In genomic region chr4:118568709-118569108, GRCm38 (mm10) we compare ENCODE assay signal across 14 mouse cellular contexts. TPM values are rescaled to one million over a fixed set of nuclear protein-coding genes. Genes with fewer than 3 reads are reported as not detected.
DNase-seq lines count a peak whose midpoint lies in the region; ATAC-seq and TF ChIP-seq lines count a peak whose summit lies in the region.
"Had no signal": no experiment of that assay in that cellular context is flagged by ENCODE, and none has a peak within 500 bp of the region (broad histone marks: within the 10 kb centered on the region; RNA-seq: fewer than 3 reads in every experiment).

No protein-coding gene starts in this region.

- no peak for TF ChIP-seq EP300 in stomach, postnatal 0 days (optimal IDR thresholded peaks at IDR 0.05)
- peak; percentile 89 for TF ChIP-seq EP300 in liver, embryonic 14.5 days (IDR thresholded peaks at IDR 0.05; ENCODE audit: low read depth)

- no peak overlapping the region for H3K27ac ChIP-seq in stomach, embryonic 15.5 days
- H3K27ac ChIP-seq in stomach, postnatal 0 days (replicated peaks), result no peak overlapping the region
- H3K27ac ChIP-seq in liver, embryonic 14.5 days, result peak overlapping the region; percentile 18; the same call in 1 of the 2 replicates
- H3K27ac ChIP-seq: embryonic facial prominence, embryonic 15.5 days; limb, embryonic 10.5 days had no signal

- no peaks in the 10 kb centered on the region for H3K9me3 ChIP-seq in stomach, embryonic 15.5 days
- H3K9me3 ChIP-seq in stomach, postnatal 0 days (ENCODE audit: control insufficient read depth, low read length), result no peaks in the 10 kb centered on the region
- H3K9me3 ChIP-seq in liver, embryonic 14.5 days (ENCODE audit: control insufficient read depth, low read length), result no peaks in the 10 kb centered on the region
- H3K9me3 ChIP-seq: embryonic facial prominence, embryonic 15.5 days; limb, embryonic 10.5 days had no signal

- 0 out of 2 replicates have a peak, but pooled peaks have one; percentile 64 for ATAC-seq in stomach, embryonic 15.5 days (ENCODE audit: insufficient read depth, low FRiP score, low read depth)
- no peak for ATAC-seq in stomach, postnatal 0 days (ENCODE audit: low FRiP score, low TSS enrichment)
- peak; percentile 95 for ATAC-seq in liver, embryonic 14.5 days (ENCODE audit: insufficient read depth)
- ATAC-seq: inflammation-experienced regulatory T-cells, adult 6 months had no signal

- no peak overlapping the region for H3K4me3 ChIP-seq in stomach, embryonic 15.5 days (replicated peaks)
- no peak overlapping the region for H3K4me3 ChIP-seq in stomach, postnatal 0 days (ENCODE audit: low read depth, low read length)
- peak overlapping the region; percentile 32 to 43 for H3K4me3 ChIP-seq in liver, embryonic 14.5 days (ENCODE audit: insufficient read depth in 1 of 2, low read depth in 2 of 2, low read length in 2 of 2)
- H3K4me3 ChIP-seq: embryonic facial prominence, embryonic 15.5 days; limb, embryonic 10.5 days had no signal

- H3K36me3 ChIP-seq in stomach, embryonic 15.5 days, result no peaks in the 10 kb centered on the region
- H3K36me3 ChIP-seq in stomach, postnatal 0 days (ENCODE audit: control insufficient read depth, insufficient read depth, low read length), result no peaks in the 10 kb centered on the region
- no peaks in the 10 kb centered on the region for H3K36me3 ChIP-seq in liver, embryonic 14.5 days (replicated peaks; ENCODE audit: control insufficient read depth, insufficient read depth, low read depth)
- H3K36me3 ChIP-seq: embryonic facial prominence, embryonic 15.5 days; limb, embryonic 10.5 days had no signal

- DNase-seq in heart, adult 11 months, result peak; percentile 91
- DNase-seq in heart, postnatal 36 days, result no peak
- no peak for DNase-seq in stomach, postnatal 0 days (ENCODE audit: low spot score)
- peak; percentile 82 to 88 (median 87) for DNase-seq in liver, embryonic 14.5 days (ENCODE audit: low read depth in 3 of 3, low spot score in 3 of 3)
- no peak for DNase-seq in left cerebral cortex, adult 9 months (ENCODE audit: low spot score in 2 of 2)
- DNase-seq in adrenal gland, adult 2 months, result no peak
- no peak for DNase-seq in left cerebral cortex, postnatal 4 days
- DNase-seq: cerebellum, postnatal 36 days had no signal

- no peak overlapping the region for H3K9ac ChIP-seq in stomach, embryonic 15.5 days
- no peak overlapping the region for H3K9ac ChIP-seq in stomach, postnatal 0 days (ENCODE audit: low read length)
- H3K9ac ChIP-seq in liver, embryonic 14.5 days (replicated peaks), result peak overlapping the region; percentile 4; the same call in 1 of the 2 replicates
- H3K9ac ChIP-seq: embryonic facial prominence, embryonic 15.5 days had no signal

- H3K27me3 ChIP-seq in stomach, embryonic 15.5 days (replicated peaks), result no peaks in the 10 kb centered on the region
- no peaks in the 10 kb centered on the region for H3K27me3 ChIP-seq in stomach, postnatal 0 days (ENCODE audit: control insufficient read depth, insufficient read depth, low read length)
- H3K27me3 ChIP-seq in liver, embryonic 14.5 days (ENCODE audit: control insufficient read depth, insufficient read depth, low read length), result no peaks in the 10 kb centered on the region; the same call in 1 of the 2 replicates

- H3K4me1 ChIP-seq in stomach, embryonic 15.5 days, result no peaks in the 10 kb centered on the region
- H3K4me1 ChIP-seq in stomach, postnatal 0 days (replicated peaks; ENCODE audit: control insufficient read depth, insufficient read depth), result no peaks in the 10 kb centered on the region
- H3K4me1 ChIP-seq in liver, embryonic 14.5 days (replicated peaks; ENCODE audit: control insufficient read depth in 2 of 2, insufficient read depth in 2 of 2, low read length in 1 of 2), result peaks cover 8 to 41% of the 10 kb centered on the region in 2 experiments
- H3K4me1 ChIP-seq: limb, embryonic 10.5 days had no signal

- intact Hi-C loops in heart, postnatal 36 days (cut with DNase I), result loop anchor here (5.0 kb wide), 2 partner anchors 121 to 161 kb away; partner anchors contain the start of genes Med8 and Szt2
- intact Hi-C loops in left cerebral cortex, postnatal 4 days (cut with DNase I), result no loop called here

- no peak overlapping the region for H3K4me2 ChIP-seq in stomach, embryonic 15.5 days
- no peak overlapping the region for H3K4me2 ChIP-seq in stomach, postnatal 0 days (replicated peaks; ENCODE audit: low read depth)
- H3K4me2 ChIP-seq in liver, embryonic 14.5 days (ENCODE audit: low read depth), result peak overlapping the region; percentile 57
- H3K4me2 ChIP-seq: embryonic facial prominence, embryonic 15.5 days had no signal

- no peak for TF ChIP-seq CTCF in stomach, postnatal 0 days (IDR thresholded peaks at IDR 0.05; ENCODE audit: low read depth)
- no peak for TF ChIP-seq CTCF in liver, embryonic 14.5 days (IDR thresholded peaks at IDR 0.05; ENCODE audit: low read depth)

- 53% methylated on average over 10 of the region's 10 CpGs for WGBS in stomach, embryonic 15.5 days
- WGBS in stomach, postnatal 0 days, result 47% methylated on average over 10 of the region's 10 CpGs
- WGBS in liver, embryonic 14.5 days (ENCODE audit: insufficient replicate concordance), result 17% methylated on average over 10 of the region's 10 CpGs

RNA-seq across cellular contexts. Expression of gene Tmem125, which starts 24.9 kb away (rescaled TPM):
- total RNA-seq in heart, postnatal 36 days (2021), result under 1 TPM in 1 of 2 experiments, not detected in 1; 0.33 TPM
- 8.7 and 10.1 TPM in 2 replicates for polyA plus RNA-seq in stomach, embryonic 15.5 days (2015; fragmentation: Nextera tagmentation; extraction: Ambion mirVana)
- polyA plus RNA-seq in stomach, postnatal 0 days (2015; fragmentation: Nextera tagmentation; extraction: Ambion mirVana), result 41.3 and 42.7 TPM in 2 replicates
- 1.2 and 1.3 TPM in 2 replicates for polyA plus RNA-seq in liver, embryonic 14.5 days (2012; rRNA removed)
- polyA plus RNA-seq in liver, embryonic 14.5 days (2014; fragmentation: Nextera tagmentation; extraction: Ambion mirVana), result 1.0 and 1.5 TPM in 2 replicates
- under 1 TPM in 1 of 2 experiments, not detected in 1; 0.21 TPM for total RNA-seq in adrenal gland, adult 2 months (2021)
- polyA plus RNA-seq in adrenal gland, adult 2 months (2012; rRNA removed), result 0.17 and 0.33 TPM in 2 replicates
- total RNA-seq in left cerebral cortex, postnatal 4 days (2021), result 1 to 10 TPM in 1 of 2 experiments, under 1 TPM in 1; 0.34 to 1.0 TPM
- total RNA-seq: granulocyte monocyte progenitor cell, adult 5-6 weeks; monocyte, adult 5-6 weeks had no signal
- polyA plus RNA-seq: inflammation-experienced regulatory T-cells, adult 6 months had no signal

RNA-seq across cellular contexts. Expression of gene 2610528J11Rik, which starts 41.9 kb away (rescaled TPM):
- not detected for total RNA-seq in heart, postnatal 36 days (2021)
- polyA plus RNA-seq in stomach, embryonic 15.5 days (2015; fragmentation: Nextera tagmentation; extraction: Ambion mirVana), result 30.4 and 33.8 TPM in 2 replicates
- polyA plus RNA-seq in stomach, postnatal 0 days (2015; fragmentation: Nextera tagmentation; extraction: Ambion mirVana), result 56.8 and 57.6 TPM in 2 replicates
- 4.8 and 6.3 TPM in 2 replicates for polyA plus RNA-seq in liver, embryonic 14.5 days (2012; rRNA removed)
- polyA plus RNA-seq in liver, embryonic 14.5 days (2014; fragmentation: Nextera tagmentation; extraction: Ambion mirVana), result 6.4 and 6.9 TPM in 2 replicates
- total RNA-seq in adrenal gland, adult 2 months (2021), result not detected
- not detected in 2 replicates for polyA plus RNA-seq in adrenal gland, adult 2 months (2012; rRNA removed)
- under 1 TPM in 1 of 2 experiments, not detected in 1; 0.38 TPM for total RNA-seq in left cerebral cortex, postnatal 4 days (2021)
- total RNA-seq: granulocyte monocyte progenitor cell, adult 5-6 weeks; monocyte, adult 5-6 weeks had no signal
- polyA plus RNA-seq: inflammation-experienced regulatory T-cells, adult 6 months had no signal

RNA-seq across cellular contexts. Expression of gene Cfap57, which starts 51.9 kb away (rescaled TPM):
- total RNA-seq in heart, postnatal 36 days (2021), result under 1 TPM in 1 of 2 experiments, not detected in 1; 0.05 TPM
- polyA plus RNA-seq in stomach, embryonic 15.5 days (2015; fragmentation: Nextera tagmentation; extraction: Ambion mirVana), result 0.06 and 0.33 TPM in 2 replicates
- polyA plus RNA-seq in stomach, postnatal 0 days (2015; fragmentation: Nextera tagmentation; extraction: Ambion mirVana), result 1.2 and 1.3 TPM in 2 replicates
- polyA plus RNA-seq in liver, embryonic 14.5 days (2012; rRNA removed), result 0.12 and 0.54 TPM in 2 replicates
- 0.94 and 1.3 TPM in 2 replicates for polyA plus RNA-seq in liver, embryonic 14.5 days (2014; fragmentation: Nextera tagmentation; extraction: Ambion mirVana)
- under 1 TPM in 1 of 2 experiments, not detected in 1; 0.06 TPM for total RNA-seq in adrenal gland, adult 2 months (2021)
- not detected in 2 replicates for polyA plus RNA-seq in adrenal gland, adult 2 months (2012; rRNA removed)
- 1 to 10 TPM in 1 of 2 experiments, under 1 TPM in 1; 0.97 to 1.3 TPM for total RNA-seq in left cerebral cortex, postnatal 4 days (2021)
- total RNA-seq: monocyte, adult 5-6 weeks had no signal

RNA-seq across cellular contexts. Expression of gene Ebna1bp2, which starts 51.9 kb away (rescaled TPM):
- total RNA-seq in heart, postnatal 36 days (2021), result 10 to 100 TPM; 38.0 to 39.1 TPM
- 129 and 151 TPM in 2 replicates for polyA plus RNA-seq in stomach, embryonic 15.5 days (2015; fragmentation: Nextera tagmentation; extraction: Ambion mirVana)
- 90.4 and 94.5 TPM in 2 replicates for polyA plus RNA-seq in stomach, postnatal 0 days (2015; fragmentation: Nextera tagmentation; extraction: Ambion mirVana)
- 27.7 and 60.2 TPM in 2 replicates for polyA plus RNA-seq in liver, embryonic 14.5 days (2012; rRNA removed)
- 92.2 and 95.0 TPM in 2 replicates for polyA plus RNA-seq in liver, embryonic 14.5 days (2014; fragmentation: Nextera tagmentation; extraction: Ambion mirVana)
- 10 to 100 TPM; 78.5 to 82.0 TPM for total RNA-seq in adrenal gland, adult 2 months (2021)
- polyA plus RNA-seq in adrenal gland, adult 2 months (2012; rRNA removed), result 6.1 and 10.3 TPM in 2 replicates
- 10 to 100 TPM; 72.4 to 76.5 TPM for total RNA-seq in left cerebral cortex, postnatal 4 days (2021)

Comparison
In these comparisons a context has a peak if more than half of its experiments do, and no peak if none do; other contexts are left out.
1. DNase-seq: peak in heart, adult 11 months (single experiment) and liver, embryonic 14.5 days (3 of 3); none in heart, postnatal 36 days (0 of 2), stomach, postnatal 0 days (single experiment), left cerebral cortex, adult 9 months (0 of 2), adrenal gland, adult 2 months (single experiment) and left cerebral cortex, postnatal 4 days (single experiment).
2. H3K4me3 ChIP-seq: peak in liver, embryonic 14.5 days (2 of 2); none in stomach, embryonic 15.5 days (single experiment) and stomach, postnatal 0 days (single experiment).